Mouse (Mus musculus): ENCODE measurements around the gene Cx3cr1.

GRCm38 (mm10) chr9:120091086-120091485, 21.4 kb upstream of the Cx3cr1 start:
- no peak for TF ChIP-seq CTCF (IDR thresholded peaks at IDR 0.05; ENCODE audit: borderline replicate concordance, control insufficient read depth, extremely low read depth, insufficient read depth, low read length, poor library complexity)
- no peak for TF ChIP-seq POLR2A (IDR thresholded peaks at IDR 0.05; ENCODE audit: control insufficient read depth, extremely low read depth, insufficient read depth, low read length, poor library complexity)
